Mouse (Mus musculus): Measurements from ENCODE around the gene Itgae.
"Not testable (repeated sequence)": the region's sequence is repeated elsewhere in the genome, so short reads cannot be mapped to it uniquely, and the experiment has no call there.

Itgae gene

DNA sequence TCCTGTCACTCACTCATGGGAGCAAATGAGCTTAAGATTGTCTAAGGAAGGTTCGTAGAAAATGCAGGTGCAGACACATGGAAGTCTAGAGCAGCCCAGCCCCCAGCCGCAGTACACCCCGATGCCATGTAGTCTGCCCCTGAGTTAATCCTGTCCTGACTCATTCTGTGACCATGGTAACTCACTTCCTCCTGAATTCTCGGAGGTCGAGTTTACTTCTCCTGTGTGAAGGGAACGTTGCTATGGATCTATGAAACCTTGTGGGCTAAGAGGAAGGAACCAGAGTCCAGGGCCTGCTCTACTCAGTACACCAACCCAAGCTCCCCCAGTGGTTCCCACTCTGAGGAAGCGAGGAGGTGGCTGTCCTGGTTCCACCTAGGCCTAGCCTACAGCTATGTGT is 2.5 kb downstream of the Itgae start:
- CTCF ChIA-PET, result no interaction called here

DNA sequence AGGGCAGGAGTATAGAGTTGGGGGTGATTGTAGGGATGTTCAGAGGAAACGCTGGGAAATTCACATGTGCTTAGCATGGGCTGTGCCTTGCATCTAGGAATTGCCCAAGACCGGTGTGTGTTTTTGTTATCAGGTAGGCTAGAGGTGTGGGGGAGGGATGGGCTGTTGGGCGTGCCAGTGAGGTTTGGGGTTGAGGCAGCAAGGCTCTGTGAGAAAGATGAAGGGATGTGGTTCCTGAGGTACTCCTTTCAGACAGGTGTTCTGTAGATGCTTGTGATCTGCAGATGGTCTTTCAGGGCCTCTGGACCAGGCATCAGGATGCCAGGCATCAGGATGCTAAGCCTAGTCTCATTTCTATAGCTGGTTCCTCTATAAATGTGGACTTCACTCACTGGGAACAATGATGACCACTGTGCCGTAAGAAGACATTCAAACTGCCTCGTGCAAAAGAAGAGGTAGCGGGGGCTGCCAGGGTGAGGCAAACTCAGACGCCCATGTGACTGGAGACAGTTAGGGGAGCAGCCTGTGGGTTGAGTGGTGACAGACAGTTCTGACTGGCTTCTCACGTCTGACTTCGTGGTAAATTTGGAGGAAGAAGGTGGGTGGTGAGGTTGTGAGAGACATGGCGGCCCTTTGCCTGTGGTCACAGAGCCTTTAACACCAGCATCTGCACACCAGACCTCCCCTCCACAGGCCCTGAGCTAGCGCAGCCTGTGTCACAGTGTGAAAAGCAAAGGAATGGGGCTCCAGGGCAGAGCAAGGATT is 4.0 kb downstream of the Itgae start:
- CTCF ChIA-PET, result no interaction called here

DNA sequence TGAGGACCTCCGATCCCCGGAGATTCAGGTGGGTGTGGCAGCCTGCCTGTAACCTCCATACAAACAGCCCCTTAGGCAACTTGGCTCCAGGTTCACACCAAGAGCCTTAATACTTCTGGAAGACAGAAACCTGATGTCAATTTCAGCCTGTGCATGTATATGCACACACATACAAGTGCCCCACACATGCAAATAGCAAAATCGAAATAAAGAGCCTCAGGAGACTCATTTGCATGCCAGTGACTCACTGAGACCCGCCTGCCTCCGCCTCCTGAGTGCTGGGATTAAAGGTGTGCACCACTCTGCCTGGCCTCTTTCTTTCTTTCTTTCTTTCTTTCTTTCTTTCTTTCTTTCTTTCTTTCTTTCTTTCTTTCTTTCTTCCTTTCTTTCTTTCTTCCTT is 8.5 kb downstream of the Itgae start:
- CTCF ChIA-PET, result interaction anchor here (0.7 kb wide), 1 partner anchor 26 kb away, joined by 7 read pairs; no protein-coding TSS in a partner anchor

DNA sequence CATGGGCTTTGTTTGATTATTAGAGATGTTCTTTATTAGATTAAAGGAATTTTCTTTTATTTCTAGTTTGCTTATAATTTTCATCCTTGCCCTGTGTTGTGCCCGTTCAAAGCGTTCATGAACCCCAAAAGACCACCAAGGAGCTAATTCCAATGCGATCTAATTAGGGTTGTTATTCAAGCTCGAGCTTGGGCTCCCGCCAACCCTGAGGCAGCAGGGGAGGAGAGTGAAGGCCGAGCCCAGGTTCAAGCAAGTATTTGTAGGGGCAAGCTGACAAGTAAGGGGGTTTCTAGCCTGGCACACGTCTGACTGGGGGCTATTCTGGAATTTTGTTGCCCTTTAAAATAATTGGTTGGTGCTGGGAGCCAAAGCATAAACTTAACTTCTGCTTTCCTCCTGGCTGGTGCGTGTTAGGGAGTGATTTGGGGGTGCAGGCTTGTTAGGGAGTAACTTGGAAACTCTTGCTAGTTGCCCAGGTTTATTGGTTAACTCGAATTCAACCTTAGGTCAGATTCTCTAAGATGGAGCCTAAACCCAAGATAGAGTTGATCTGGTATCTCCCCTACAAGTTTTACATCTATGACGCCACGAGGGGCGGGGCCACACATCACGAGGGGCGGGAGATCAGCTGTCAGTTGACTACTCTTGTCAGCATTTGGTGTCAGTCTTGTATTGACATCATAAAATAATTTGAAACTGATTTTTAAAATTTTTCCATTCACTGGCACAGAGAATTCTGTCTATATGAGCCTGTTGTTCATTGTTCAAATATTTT is 9.8 kb downstream of the Itgae start:
- CTCF ChIA-PET, result interaction anchor here (0.6 kb wide), 2 partner anchors 61 to 90 kb away, joined by 3 to 5 read pairs; no protein-coding TSS in a partner anchor

DNA sequence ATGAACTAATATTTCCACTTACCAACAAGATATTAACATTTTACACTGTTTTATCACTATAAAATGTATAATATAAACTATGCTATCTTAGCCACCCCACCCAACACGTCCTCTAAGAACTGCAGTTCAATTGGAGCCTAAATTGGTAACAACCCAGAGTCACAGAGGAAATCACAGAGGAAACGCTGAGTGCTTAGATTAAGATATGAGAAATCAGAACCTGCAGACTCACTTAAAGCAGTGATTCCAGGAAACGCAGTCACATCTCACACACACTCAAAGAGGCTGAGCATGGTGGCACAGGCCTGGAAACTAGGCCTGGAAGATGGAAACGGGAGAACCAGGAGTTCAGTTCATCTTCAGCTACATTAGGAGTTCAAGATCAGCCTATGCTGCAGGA is 10.9 kb downstream of the Itgae start:
- CTCF ChIA-PET, result no interaction called here

DNA sequence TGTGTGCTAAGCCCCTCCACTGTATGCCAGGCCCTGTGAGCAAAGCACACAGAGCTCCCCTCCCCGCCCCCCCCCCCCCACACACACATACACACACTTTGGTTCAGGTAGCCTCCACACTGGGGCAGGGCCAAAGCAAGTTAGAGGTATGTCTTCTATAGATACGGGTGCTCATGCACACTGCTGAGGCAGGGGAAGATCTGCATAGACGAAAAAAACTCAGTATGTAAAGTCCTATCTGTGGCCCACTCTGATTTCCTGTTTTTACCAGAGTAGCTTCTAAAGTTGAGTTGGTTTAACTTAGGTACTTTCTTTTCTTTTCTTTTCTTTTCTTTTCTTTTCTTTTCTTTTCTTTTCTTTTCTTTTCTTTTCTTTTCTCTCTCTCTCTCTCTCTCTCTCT is 14.9 kb downstream of the Itgae start:
- CTCF ChIA-PET, result interaction anchor here (0.7 kb wide), 1 partner anchor 28 kb away, joined by 5 read pairs; no protein-coding TSS in a partner anchor

DNA sequence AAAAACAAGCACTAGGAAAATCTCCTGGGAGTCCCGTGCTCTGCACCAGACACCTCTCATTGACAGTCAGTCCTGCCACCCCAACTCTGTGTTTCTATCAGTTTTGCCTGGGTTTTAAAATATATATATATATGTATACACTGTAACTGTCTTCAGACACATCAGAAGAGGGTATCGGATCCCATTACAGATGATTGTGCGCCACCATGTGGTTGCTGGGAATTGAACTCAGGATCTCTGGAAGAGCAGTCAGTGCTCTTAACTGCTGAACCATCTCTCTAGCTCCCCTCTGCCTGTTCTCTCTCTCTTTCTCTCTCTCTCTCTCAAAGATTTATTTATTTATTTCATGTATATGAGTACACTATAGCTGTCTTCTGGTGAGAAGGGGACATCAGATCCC is 17.0 kb downstream of the Itgae start:
- CTCF ChIA-PET, result not testable (repeated sequence)

DNA sequence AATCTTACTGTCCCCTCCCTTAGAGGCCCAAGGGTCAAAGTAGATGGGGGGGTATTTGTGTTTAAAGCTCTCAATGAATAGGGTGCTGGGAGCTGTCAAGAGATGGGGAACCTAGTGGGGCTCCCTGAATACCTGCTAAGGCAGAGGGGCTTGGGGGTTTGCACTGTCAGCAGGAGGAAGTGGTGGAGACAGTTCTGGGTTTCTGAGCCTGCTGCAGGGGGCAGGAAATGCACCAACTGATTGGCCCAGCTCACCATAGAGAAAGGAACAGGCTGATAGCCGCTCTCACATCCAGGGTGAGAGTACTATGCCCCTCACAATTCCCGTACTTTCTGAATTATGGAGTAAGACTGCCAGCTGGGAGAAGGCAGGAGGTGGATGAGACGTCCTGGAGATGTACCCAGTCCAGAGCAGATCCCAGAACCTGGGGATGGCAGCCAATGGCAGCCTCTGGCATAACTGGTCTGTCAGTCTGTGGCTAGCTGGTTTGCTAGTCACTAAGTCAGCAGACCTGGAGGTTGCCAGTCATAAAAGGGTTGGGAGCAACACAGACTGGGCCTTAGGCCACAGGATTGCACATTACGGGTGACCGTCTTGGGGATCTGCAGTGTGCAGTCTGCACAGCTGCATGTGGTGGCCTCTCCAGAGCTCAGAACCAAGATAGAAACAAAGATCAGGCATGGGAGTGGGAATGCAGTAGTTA is 18.0 kb downstream of the Itgae start:
- CTCF ChIA-PET, result no interaction called here

DNA sequence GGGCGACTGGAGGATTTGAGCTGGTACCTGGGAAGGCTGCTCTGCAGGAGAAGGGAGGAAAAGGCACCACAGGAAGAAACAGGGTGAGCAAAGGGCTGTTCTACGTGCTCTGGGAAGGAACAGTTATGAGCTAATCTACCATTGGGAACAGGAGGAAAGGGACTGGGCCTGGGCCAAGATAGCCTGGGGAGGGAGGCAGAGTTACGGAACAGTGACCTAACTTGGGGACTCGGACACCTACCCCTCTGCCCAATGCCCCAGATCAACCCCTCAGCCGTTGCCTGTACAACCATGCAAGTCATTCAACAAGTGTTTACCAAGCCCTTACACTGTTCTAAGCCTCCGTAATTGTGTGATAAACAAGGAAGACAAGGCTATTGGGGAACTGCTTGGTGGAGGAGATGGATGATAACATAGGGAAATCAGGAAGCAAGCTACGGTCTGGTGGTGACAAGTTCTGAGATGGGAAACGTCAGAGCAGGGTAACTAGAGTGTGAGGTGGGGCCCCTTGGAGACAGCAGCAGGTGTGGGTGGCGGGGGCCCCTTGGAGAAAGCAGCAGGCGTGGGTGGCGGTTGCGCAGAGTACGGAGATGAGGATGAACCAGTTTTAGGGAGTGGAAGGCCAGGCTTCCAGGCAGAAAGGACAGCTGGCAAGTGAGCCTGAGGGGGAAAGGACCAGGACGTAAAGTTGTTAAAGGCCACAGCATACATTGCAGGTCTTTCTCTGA is 18.7 kb downstream of the Itgae start:
- CTCF ChIA-PET, result no interaction called here

DNA sequence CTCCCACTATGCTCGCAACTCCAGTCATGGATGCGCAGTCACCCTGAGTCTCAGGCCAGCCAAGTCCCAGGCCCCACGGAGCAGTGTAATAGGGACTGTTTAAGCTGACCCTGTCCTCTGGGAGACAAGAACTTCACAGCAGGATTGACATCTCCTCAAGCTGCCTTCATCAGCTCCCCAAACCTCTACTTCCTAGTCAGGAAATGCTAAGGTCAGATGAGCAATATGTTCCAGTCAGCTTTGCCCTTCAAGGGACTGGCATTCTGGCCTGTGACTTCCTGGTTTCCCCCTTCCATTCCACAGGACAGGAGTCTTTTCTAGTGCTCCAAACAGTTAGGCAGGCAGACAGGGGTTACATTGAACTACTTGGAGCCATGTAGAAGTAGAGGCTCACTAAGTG is 19.6 kb downstream of the Itgae start:
- CTCF ChIA-PET, result no interaction called here

DNA sequence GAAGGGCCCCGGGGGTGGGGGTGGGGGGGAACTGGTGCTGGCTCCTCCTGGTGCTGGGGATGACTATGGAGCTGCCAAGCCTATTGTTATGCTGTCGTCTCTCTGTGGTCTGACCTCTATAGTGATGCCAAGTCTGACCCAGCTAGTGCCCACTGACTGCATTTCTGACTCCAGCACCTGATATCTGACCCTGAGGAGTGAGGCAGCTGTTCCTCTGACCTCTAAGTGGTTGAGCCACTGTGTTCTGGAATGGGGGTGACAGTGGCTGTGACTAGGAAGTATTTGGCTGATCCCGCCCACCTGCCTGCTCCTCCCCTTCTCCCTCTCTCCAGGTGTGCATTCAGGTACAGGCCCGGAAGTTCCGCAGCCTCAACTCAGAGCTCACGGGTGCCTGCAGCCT is 21.0 kb downstream of the Itgae start:
- CTCF ChIA-PET, result no interaction called here

DNA sequence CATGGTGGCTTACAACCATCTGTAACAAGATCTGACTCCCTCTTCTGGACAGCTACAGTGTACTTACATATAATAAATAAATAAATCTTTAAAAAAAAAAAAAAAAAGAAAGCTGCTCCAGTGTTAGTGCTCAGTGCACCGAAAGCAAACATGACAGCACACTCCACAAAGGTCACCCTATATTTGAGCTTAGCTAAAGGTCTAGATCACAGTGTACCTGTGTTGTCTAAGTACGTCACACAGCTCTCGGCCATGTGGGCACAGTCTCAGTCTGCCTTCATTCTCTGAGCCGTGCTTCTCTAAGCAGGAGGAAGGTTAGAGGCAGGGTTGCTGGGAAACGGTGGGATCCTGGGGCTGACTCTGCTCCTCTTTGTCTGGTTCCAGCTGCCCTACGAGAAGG is 36.1 kb downstream of the Itgae start:
- CTCF ChIA-PET, result no interaction called here

DNA sequence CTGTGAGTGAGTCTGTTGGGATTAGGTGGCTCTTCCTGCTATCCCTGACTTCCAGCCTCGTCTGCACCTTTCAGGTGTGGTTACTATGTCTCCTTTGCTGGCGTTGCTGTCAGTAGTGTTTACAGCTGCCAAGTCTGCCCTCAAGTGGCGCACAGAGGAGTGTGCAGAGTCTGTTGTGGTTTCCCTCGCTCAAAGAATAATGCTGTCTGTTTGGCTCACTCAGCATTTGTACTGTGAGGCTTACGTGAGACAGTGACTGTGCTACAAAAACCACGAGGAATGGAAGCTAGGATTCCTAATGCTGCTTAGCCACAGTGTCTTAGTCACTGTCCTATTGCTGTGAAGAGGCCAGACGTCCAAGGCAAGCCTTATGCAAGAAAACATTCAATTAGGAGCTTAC is 40.6 kb downstream of the Itgae start:
- CTCF ChIA-PET, result no interaction called here

DNA sequence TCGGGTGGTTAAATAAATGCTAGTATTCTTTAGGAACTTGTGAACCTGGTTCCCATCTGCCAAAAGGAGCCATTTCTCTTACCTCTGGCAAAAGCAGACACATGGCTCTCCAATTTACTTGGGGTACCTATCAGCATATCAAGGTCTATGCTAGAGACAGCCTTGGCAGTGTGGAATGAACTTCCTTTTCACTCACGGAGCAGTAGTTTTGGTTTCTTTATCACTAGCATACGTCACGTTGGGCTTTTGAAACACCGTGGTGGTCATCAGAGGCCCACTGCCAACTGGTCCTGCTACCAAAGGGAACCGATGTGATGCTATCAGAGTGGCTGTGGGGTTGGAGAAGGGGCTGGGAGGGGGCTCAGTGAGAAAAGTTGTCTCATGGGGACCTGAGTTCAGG is 42.6 kb downstream of the Itgae start:
- CTCF ChIA-PET, result no interaction called here

DNA sequence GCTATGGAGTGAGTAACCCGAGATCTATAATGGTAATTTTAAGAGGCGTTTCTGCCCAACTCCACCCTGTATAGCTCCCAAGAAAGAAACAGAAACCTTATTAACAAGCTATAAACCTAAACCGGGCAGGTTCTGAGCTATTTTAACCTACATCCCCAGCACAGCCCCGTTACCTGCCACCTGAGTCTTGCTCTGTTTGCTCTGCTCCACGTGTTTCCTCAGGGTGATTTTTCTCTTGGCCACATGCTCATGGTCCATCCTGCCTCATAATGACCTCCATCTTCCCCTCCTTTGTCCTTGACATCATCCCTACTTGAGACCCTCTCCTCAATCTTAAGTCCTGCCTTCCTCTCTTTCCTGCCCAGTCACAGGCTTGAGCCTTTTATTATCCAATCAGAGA is 43.8 kb downstream of the Itgae start:
- CTCF ChIA-PET, result no interaction called here

DNA sequence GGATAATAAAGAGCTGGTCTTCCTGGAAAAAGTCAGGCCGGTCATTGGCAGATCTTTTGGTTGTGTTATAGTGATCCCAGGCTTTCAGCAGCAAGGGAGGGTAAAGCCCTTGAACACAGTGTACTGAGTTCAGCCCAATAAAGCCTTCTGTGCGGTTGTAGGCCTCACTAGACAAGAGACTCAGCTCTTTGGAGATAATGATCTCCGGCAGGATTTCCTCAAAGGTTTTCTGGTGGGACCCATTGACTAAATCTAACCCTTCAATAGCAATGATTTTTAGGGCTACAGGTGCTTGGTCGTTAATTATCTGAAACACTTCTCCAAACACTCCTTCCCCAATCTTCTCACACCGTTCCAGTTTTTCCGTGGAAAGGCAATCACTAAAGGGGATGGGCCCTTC is 46.2 kb downstream of the Itgae start:
- CTCF ChIA-PET, result no interaction called here

DNA sequence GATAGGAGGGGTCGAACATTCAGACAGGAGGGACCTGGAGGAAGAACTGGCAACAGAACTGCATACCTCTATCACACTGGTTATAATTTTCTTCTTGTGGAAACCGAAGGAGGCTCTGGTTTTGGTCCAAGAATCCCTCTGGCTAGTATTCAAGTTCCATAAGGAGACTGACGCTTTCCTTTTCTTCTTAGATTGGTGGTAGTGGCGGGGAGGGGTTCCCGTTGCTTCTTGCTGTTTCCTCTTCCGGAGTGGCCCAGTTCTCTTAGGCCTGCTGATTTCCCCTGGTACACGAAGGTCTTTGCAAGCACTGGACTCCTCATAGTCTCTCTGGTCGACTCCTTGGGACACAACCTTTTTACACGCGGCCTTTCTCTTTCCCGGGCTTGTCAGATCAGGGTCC is 46.7 kb downstream of the Itgae start:
- CTCF ChIA-PET, result no interaction called here

DNA sequence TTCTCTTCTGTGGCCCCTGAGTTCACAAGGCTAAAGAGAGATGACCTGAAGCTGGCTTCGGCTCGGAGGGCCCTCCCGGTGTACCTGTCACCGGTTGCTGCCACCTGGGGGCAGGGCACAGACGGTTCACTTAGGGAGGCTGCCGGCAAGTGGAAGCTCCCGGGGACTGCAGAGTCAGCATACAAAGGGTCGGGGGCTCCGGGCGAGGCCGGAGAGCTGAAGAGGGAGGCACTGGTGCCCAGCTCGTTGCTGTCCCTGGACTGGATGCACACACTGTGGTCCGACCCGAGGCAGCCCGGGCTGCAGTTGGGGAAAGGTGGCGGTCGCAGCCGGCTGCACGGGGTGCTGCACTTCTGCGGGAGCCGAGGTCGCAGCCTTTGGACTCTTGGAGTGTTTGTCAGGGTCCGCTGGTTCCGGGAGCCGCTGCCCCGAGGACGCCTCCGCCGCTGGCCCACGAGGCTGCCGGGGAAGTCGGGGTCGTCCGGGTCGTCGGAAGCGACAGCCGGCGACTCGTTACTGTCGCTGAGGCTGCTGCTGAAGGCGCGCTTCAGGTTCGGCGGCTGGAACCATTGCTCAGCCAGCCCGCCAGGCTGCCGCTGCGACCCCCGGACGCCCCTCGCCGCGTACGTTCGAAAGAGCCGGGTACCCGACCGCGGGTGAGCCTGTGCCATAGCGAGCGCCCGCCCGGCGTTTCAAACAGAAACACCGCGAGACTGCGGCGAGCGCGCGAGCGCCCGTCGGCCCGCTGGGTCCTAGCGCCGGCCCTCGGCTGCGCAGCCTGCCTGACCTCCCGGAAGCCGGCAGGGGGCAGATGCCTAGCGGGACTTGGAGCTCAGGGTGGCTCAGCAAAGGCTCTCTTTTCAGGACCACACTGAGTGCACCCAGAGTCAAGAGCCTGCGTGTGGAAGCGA is 47.5 kb downstream of the Itgae start, which contains the start of gene Haspin:
TSS of gene Haspin (minus strand) at position 704 of the 911 bp plus-strand sequence.
- CTCF ChIA-PET, result no interaction called here

DNA sequence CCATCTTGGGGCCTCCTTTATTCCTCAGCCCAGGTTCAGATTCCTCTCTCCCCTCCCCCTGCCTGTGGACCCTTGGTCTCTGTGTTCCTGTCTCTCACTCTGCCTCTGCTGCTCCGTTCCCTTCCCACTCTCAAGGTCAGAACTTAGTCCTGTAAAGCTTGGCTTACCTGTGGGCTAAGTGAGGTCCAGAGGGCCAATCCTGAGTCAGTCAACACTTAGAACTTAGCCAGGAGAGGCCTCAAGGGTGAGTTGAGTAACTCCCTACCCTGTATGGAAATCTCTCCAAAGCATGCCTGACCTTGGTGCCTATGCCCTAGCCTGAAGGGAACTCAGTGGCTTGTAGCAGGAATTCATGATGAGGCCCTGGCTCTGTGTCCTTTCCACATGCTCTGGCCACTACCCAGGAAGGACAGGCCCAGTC is 53.9 kb downstream of the Itgae start:
- CTCF ChIA-PET, result no interaction called here

DNA sequence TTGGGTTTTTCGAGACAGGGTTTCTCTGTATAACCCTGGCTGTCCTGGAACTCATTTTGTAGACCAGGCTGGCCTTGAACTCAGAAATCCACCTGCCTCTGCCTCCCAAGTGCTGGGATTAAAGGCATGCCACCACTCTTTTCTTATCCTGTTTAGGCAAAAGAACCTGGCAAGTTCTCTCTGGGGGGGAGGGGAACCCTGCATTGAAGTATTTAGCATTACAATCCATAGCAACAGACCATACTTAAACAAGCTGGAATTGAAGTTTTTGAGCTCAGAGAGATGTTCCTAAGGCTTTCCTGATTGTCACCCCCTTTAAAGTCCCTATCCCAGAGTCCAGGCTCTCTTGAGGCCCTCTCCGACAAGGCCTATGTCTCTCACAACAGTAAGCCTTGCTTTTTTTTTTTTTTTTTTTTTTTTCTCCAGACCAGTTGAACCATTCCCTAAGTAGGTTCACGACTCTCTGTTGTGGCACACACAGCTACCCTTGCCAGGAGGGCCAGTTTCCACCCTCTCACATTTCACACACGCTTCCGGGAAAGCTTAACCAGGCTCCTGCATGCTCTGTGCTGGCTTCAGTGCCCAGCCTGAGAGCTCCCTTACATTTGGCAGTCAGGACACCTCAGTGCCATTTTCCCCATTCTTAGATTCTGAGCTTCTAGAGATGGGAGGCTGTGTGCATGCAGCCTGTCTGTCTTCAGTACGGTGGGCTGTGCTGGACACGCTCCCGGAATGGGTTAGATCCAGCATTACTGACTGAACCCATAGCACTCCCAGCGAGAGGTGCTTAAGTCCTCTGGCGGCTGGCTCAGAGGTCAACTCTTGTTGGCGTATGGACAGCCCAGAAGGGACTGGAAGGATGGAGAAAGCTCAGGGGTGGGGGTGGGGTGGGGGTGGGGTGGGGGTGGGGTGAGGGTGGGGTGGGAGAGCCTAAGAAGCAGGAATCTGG is 55.9 kb downstream of the Itgae start:
- CTCF ChIA-PET, result no interaction called here

Measured in spleen, embryonic (tissue).